ENCODE assay signal across 20 mouse cellular contexts in genomic region chr4:87711185-87711827, GRCm38 (mm10).
A peak's percentile ranks its signal among the peaks of the same experiment; 100 is the strongest.
DNase-seq lines count a peak whose midpoint lies in the region; ATAC-seq lines count a peak whose summit lies in the region.
"Had no signal": no experiment of that assay in that cellular context is flagged by ENCODE, and none has a peak within 500 bp of the region (broad histone marks: within the 10 kb centered on the region; RNA-seq: fewer than 3 reads in every experiment).

No protein-coding gene starts in this region.

- DNase-seq in cerebellum, adult 11-12 months: no peak
- no peak for DNase-seq in layer of hippocampus, adult 18-20 months (ENCODE audit: low spot score in 2 of 2)
- DNase-seq in thymus, adult 18-20 months: no peak
- DNase-seq in urinary bladder, postnatal 10 days (ENCODE audit: low spot score): no peak
- DNase-seq: adrenal gland, adult 2 months; adrenal gland, adult 8-10 months; adrenal gland, postnatal 10 days; adrenal gland, postnatal 14 days; adrenal gland, postnatal 25 days; adrenal gland, postnatal 36 days; B cell, adult 2 months; cerebellum, adult 11 months; cerebellum, adult 18-20 months had no signal

- ATAC-seq in common myeloid progenitor, adult 5-6 weeks (replicated peaks; ENCODE audit: low read depth, poor library complexity, severe bottlenecking): peak; percentile 66
- ATAC-seq in granulocyte monocyte progenitor cell, adult 5-6 weeks (replicated peaks; ENCODE audit: poor library complexity, severe bottlenecking): peak; percentile 66
- ATAC-seq in megakaryocyte, adult 5-6 weeks (ENCODE audit: poor library complexity, severe bottlenecking): peak; percentile 63
- ATAC-seq in megakaryocyte progenitor cell, adult 5-6 weeks (replicated peaks; ENCODE audit: poor library complexity): peak; percentile 65
- ATAC-seq: activated CD4-positive, CD25-positive, alpha-beta regulatory T cell, adult 4 months; CD4-positive, CD25-positive, alpha-beta regulatory T cell, adult 4 months; Patski had no signal
